Mouse (Mus musculus) gastrocnemius, postnatal 4 days (tissue): ENCODE results near the gene Olfr694. TPM values are rescaled to one million over a fixed set of nuclear protein-coding genes. Genes with fewer than 3 reads are reported as not detected.

Source experiments
- total RNA-seq, 2 experiments: library from RNA; stranded (reverse); gene quantifications; 2 replicates each; pipeline ENCODE4 v1.2.3; 2021

The Olfr694 gene
- total RNA-seq, 2 experiments from 2014 or later, result not detected

Other genes starting within 250 kb of the Olfr694 start
- not detected for gene Olfr693, start 11.2 kb downstream of the Olfr694 start, total RNA-seq
- not detected for gene Olfr695, start 24.6 kb upstream of the Olfr694 start, total RNA-seq
- not detected for gene Olfr697, start 50.6 kb upstream of the Olfr694 start, total RNA-seq
- not detected for gene Olfr698, start 63.6 kb upstream of the Olfr694 start, total RNA-seq
- gene Olfr699, start 101.4 kb upstream of the Olfr694 start, total RNA-seq, result not detected
- gene Olfr700, start 117.0 kb upstream of the Olfr694 start, total RNA-seq, result not detected
- not detected for gene Olfr701, start 122.3 kb upstream of the Olfr694 start, total RNA-seq
- gene Olfr702, start 142.1 kb upstream of the Olfr694 start, total RNA-seq, result not detected
- not detected for gene Olfr703, start 151.5 kb upstream of the Olfr694 start, total RNA-seq
- not detected for gene Olfr704, start 171.4 kb upstream of the Olfr694 start, total RNA-seq
- not detected for gene Olfr705, start 185.1 kb upstream of the Olfr694 start, total RNA-seq
- gene Olfr706, start 196.3 kb upstream of the Olfr694 start, total RNA-seq, result not detected
- gene Olfr707, start 209.4 kb upstream of the Olfr694 start, total RNA-seq, result not detected
- gene Olfr1532-ps1, start 216.2 kb upstream of the Olfr694 start, total RNA-seq, result not detected
- gene Olfr709-ps1, start 240.4 kb upstream of the Olfr694 start, total RNA-seq, result not detected